Mouse (Mus musculus) urinary bladder, adult 18-20 months (tissue): ENCODE measurements around the gene Zfp651.
A peak's percentile ranks its signal among the peaks of the same experiment; 100 is the strongest.

Source experiments
- DNase-seq, 2 experiments: peaks; one replicate each; pipeline ENCODE4 v3.0.0; 2022; ENCODE audit warnings: low spot score in 2 of 2, mixed read lengths in 2 of 2

Gene Zfp651

GRCm38 (mm10) chr9:121762248-121762647 is 3.1 kb downstream of the Zfp651 start:
- no peak for DNase-seq

- DNase-seq: no peak
These were observed 3.6 kb downstream of the Zfp651 start for GRCm38 (mm10) chr9:121762761-121763160.

- no peak for DNase-seq
These were observed 4.6 kb downstream of the Zfp651 start for GRCm38 (mm10) chr9:121763716-121764115.

GRCm38 (mm10) chr9:121765166-121765855 is 6.2 kb downstream of the Zfp651 start:
- no peak for DNase-seq

- DNase-seq: no peak
These were observed 13.3 kb downstream of the Zfp651 start for GRCm38 (mm10) chr9:121772412-121772811.

- DNase-seq: no peak
These were observed 16.8 kb downstream of the Zfp651 start for GRCm38 (mm10) chr9:121775951-121776350.

- DNase-seq: no peak
These were observed 17.4 kb downstream of the Zfp651 start for GRCm38 (mm10) chr9:121776511-121776910.

GRCm38 (mm10) chr9:121777484-121778065 is 18.4 kb downstream of the Zfp651 start, which contains the start of gene Klhl40:
Gene Klhl40 (plus strand): TSS chr9:121777607.
- DNase-seq: no peak

- no peak for DNase-seq
These were observed 19.0 kb downstream of the Zfp651 start for GRCm38 (mm10) chr9:121778066-121778624.

- DNase-seq: no peak
These were observed 25.7 kb downstream of the Zfp651 start for GRCm38 (mm10) chr9:121784801-121785200.

- DNase-seq: no peak
These were observed 26.1 kb downstream of the Zfp651 start for GRCm38 (mm10) chr9:121785261-121785660.

- no peak for DNase-seq
These were observed 27.2 kb downstream of the Zfp651 start for GRCm38 (mm10) chr9:121786359-121786758.

GRCm38 (mm10) chr9:121791206-121791605 is 32.1 kb downstream of the Zfp651 start:
- peak; percentile 22 to 38 for DNase-seq

- DNase-seq: no peak
These were observed 32.8 kb downstream of the Zfp651 start, which contains the start of gene Hhatl for GRCm38 (mm10) chr9:121791757-121792521. Gene Hhatl (minus strand): TSS chr9:121792507.

GRCm38 (mm10) chr9:121794972-121795539 is 35.9 kb downstream of the Zfp651 start:
- DNase-seq: no peak

GRCm38 (mm10) chr9:121797722-121798121 is 38.6 kb downstream of the Zfp651 start:
- peak in 1 of 2 experiments; percentile 25 for DNase-seq

- no peak for DNase-seq
These were observed 39.9 kb downstream of the Zfp651 start for GRCm38 (mm10) chr9:121798887-121799520.

- no peak for DNase-seq
These were observed 43.6 kb downstream of the Zfp651 start for GRCm38 (mm10) chr9:121802747-121803146.

GRCm38 (mm10) chr9:121807546-121807945 is 48.4 kb downstream of the Zfp651 start:
- no peak for DNase-seq

- no peak for DNase-seq
These were observed 48.8 kb downstream of the Zfp651 start for GRCm38 (mm10) chr9:121807947-121808346.

- no peak for DNase-seq
These were observed 49.4 kb downstream of the Zfp651 start for GRCm38 (mm10) chr9:121808511-121808910.
